Mouse (Mus musculus) cerebellum, adult 2 months (tissue): ENCODE data around the gene Il23r.

ENCODE experiments used
- CTCF ChIP-seq: fragments of 200-500 bp; IDR thresholded peaks from 2 replicates; pipeline ENCODE4 v1.5.1; 2011; ENCODE audit warnings: low read depth, mild to moderate bottlenecking, control low read depth, low read length, moderate library complexity, borderline replicate concordance; ENCODE audit not compliant: insufficient read depth
- POLR2A ChIP-seq: fragments of 200-500 bp; IDR thresholded peaks from 2 replicates; pipeline ENCODE4 v1.6.1; 2011; ENCODE audit warnings: low read length, control low read depth, borderline replicate concordance; ENCODE audit not compliant: insufficient read depth

- TF ChIP-seq POLR2A (no peak), CTCF (no peak)
These were observed 41.2 kb upstream of the Il23r start for GRCm38 (mm10) chr6:67532665-67533440.
